Mouse (Mus musculus): Measurements from ENCODE around the gene Olfr1512. TPM values are rescaled to one million over a fixed set of nuclear protein-coding genes. Genes with fewer than 3 reads are reported as not detected.
A peak's percentile ranks its signal among the peaks of the same experiment; 100 is the strongest.

Olfr1512 gene
- polyA plus RNA-seq, 1 experiment from 2014 or later: not detected

DNA sequence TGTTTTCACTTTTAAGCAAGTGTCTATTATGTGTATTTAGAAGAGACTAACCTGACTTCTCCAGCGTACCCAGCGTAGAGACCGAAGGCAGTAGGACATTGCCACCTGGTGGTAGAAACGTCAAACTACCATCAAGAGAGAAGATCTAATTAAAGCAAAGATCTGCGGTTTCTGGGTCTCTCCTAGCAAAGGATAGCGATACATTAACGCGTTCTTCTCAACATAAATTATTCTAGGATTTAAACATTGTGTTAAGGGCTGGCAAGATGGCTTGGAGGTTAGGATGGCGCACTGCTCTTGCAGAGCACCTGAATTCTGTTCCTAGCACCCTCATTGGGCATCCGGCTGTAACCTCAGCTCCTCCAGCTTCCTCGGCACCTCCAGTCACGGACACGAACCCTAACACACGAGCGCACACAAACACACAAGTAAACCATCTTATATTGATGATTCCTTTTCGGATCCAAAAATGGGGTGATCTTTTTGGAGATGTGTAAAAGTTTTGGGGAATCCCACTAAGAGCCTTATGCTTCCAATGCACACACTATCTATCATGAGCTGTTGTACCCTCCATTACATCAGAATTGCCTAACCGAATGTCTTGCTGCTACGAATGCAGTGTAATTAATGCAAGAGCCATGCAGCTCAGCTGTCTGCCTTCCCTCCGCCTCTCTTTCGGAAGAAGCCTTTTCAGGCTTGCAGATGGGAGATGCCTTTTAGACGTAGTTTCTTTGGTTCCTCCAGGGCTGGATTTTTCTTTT is 40.0 kb downstream of the Olfr1512 start:
- no peak for ATAC-seq (ENCODE audit: insufficient read depth, low FRiP score)
- H3K36me3 ChIP-seq (ENCODE audit: control insufficient read depth, insufficient read depth, low read length): no peaks in the 10 kb centered on the region
- 30% methylated on average over 21 of the region's 21 CpGs for WGBS
- H3K4me2 ChIP-seq (ENCODE audit: low read depth, low read length): peak overlapping the region; percentile 44
- H3K27me3 ChIP-seq (ENCODE audit: control insufficient read depth, insufficient read depth, low read length): no peaks in the 10 kb centered on the region
- H3K9ac ChIP-seq (ENCODE audit: low read length): peak overlapping the region; percentile 51
- H3K9me3 ChIP-seq (replicated peaks; ENCODE audit: control insufficient read depth, low read length): no peaks in the 10 kb centered on the region
- H3K4me3 ChIP-seq (replicated peaks; ENCODE audit: low read length): peak overlapping the region; percentile 14; the same call in 1 of the 2 replicates
- H3K27ac ChIP-seq (ENCODE audit: low read length): no peak overlapping the region
- no peaks in the 10 kb centered on the region for H3K4me1 ChIP-seq (ENCODE audit: control insufficient read depth, insufficient read depth, low read length)

DNA sequence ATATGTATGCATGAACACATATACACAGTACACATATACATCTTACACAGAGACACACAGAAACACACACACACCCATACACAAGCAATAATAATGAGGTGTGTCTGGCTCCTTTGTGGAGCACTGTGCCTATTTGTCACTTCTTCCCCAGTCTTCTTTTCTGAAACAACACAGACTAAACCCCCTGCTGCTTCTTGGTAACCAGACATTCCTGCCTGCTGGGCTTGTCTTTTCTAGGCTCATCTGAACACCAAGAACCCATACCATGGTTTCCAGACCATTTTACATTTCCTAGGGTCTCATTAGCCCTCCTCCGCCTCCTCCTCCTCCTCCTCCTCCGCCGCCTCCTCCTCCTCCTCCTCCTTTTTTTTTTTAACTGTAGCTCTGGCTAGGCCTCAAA is 46.8 kb downstream of the Olfr1512 start:
- no peak overlapping the region for H3K9ac ChIP-seq (ENCODE audit: low read length)
- no peak overlapping the region for H3K27ac ChIP-seq (ENCODE audit: low read length)
- no peaks in the 10 kb centered on the region for H3K9me3 ChIP-seq (replicated peaks; ENCODE audit: control insufficient read depth, low read length)
- H3K4me2 ChIP-seq (ENCODE audit: low read depth, low read length): no peak overlapping the region
- WGBS: 85% methylated on average over 3 of the region's 3 CpGs
- H3K27me3 ChIP-seq (ENCODE audit: control insufficient read depth, insufficient read depth, low read length): peaks cover 16% of the 10 kb centered on the region
- ATAC-seq (ENCODE audit: insufficient read depth, low FRiP score): no peak
- no peaks in the 10 kb centered on the region for H3K4me1 ChIP-seq (ENCODE audit: control insufficient read depth, insufficient read depth, low read length)
- H3K4me3 ChIP-seq (replicated peaks; ENCODE audit: low read length): no peak overlapping the region
- H3K36me3 ChIP-seq (ENCODE audit: control insufficient read depth, insufficient read depth, low read length): no peaks in the 10 kb centered on the region

DNA sequence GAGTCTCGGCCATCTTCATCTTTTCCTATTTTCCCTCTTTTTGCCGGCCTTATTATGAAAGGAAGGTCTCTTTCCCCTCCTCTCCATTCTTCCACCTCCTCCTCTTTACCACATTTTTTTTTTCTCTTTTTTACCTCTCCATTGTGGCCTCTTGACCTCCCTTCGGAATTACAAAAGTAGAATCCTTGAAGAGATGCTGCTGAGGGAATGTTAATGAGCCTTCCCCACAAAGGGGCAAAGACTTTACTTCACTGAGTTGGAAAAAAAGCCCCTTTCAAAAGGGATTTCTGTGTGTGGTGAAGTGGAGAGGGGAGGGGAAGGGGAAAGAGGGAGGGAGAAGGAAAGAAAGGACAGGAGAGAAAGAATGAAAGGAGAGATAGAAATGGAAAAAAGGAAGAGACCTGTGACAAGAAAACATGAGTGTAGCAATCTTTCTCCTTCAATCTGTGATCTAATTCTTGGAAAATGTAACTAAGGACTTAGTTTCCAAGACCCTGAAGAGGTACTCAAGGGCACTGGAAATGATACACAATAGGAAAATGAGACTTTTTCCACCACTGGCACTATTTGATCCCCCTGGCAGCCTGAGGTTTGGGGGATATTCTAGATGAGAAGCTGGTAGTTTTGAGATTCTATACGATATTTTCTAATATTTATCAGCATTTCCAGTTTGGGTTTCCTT is 47.8 kb downstream of the Olfr1512 start:
- no peaks in the 10 kb centered on the region for H3K36me3 ChIP-seq (ENCODE audit: control insufficient read depth, insufficient read depth, low read length)
- H3K4me3 ChIP-seq (replicated peaks; ENCODE audit: low read length): no peak overlapping the region
- no peaks in the 10 kb centered on the region for H3K4me1 ChIP-seq (ENCODE audit: control insufficient read depth, insufficient read depth, low read length)
- H3K4me2 ChIP-seq (ENCODE audit: low read depth, low read length): no peak overlapping the region
- no peak overlapping the region for H3K9ac ChIP-seq (ENCODE audit: low read length)
- H3K27me3 ChIP-seq (ENCODE audit: control insufficient read depth, insufficient read depth, low read length): peaks cover 24% of the 10 kb centered on the region
- 30% methylated on average over 4 of the region's 4 CpGs for WGBS
- H3K9me3 ChIP-seq (replicated peaks; ENCODE audit: control insufficient read depth, low read length): no peaks in the 10 kb centered on the region
- ATAC-seq (ENCODE audit: insufficient read depth, low FRiP score): no peak
- no peak overlapping the region for H3K27ac ChIP-seq (ENCODE audit: low read length)

DNA sequence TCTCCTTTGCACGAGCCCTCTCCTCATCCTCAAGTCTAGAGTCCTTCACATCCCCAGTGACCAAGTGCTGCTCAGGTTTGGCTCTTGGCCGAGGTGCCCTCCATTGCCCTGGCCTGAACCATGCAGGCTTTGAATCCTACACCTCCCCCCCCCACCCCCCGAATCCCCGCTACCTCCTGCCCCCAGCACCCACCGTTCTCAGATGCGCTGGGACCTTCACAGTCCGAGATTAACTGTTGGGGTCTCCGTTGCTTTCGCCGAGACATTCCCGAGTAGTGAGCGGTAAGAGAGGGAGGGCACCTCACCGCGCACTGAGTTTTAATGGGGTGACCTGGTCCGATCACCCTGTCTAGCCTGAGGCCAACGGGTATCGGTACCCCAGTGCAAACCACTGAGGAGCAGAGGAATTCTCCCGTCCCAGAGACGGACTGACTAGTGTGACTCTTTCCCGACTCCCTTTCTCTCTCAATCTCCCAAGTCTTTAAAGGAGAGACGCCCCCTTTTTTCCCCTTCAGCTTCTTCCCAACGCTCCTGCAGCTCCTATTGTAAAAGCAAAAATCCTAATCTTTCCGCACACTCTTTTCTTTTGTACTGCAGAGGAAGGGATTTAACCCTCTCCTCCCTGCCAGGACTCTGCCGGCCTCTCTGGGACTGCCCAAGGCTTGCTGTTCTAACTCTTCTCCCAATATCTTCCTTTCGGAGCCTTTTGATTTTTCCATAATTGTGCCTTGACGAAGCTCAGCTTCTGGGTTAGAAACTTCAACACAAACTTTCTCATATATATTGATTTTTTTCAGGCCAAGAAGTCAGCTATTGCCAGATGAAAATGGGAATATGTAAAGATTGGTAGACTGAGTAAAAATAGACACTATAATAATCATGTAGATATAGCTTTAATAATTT is 50.8 kb downstream of the Olfr1512 start, which contains the start of gene Sall2:
TSS of gene Sall2 (minus strand) at position 853 of the 903 bp plus-strand sequence.
- ATAC-seq (ENCODE audit: insufficient read depth, low FRiP score): peak; percentile 40; the same call in 1 of the 2 replicates
- Histone ChIP-seq H3K27me3 (ENCODE audit: control insufficient read depth, insufficient read depth, low read length) (peaks cover 25% of the 10 kb centered on the region), H3K4me2 (ENCODE audit: low read depth, low read length) (peak within 1 kb of the TSS; percentile 73), H3K27ac (ENCODE audit: low read length) (no peak within 1 kb of the TSS), H3K36me3 (ENCODE audit: control insufficient read depth, insufficient read depth, low read length) (no peaks in the 10 kb centered on the region), H3K4me3 (replicated peaks; ENCODE audit: low read length) (peak within 1 kb of the TSS; percentile 41), H3K4me1 (ENCODE audit: control insufficient read depth, insufficient read depth, low read length) (no peaks in the 10 kb centered on the region), H3K9ac (ENCODE audit: low read length) (peak within 1 kb of the TSS; percentile 38), H3K9me3 (replicated peaks; ENCODE audit: control insufficient read depth, low read length) (no peaks in the 10 kb centered on the region)
- 2% methylated on average over 26 of the region's 26 CpGs for WGBS

GRCm38 (mm10) chr14:52327375-52327901 is 51.5 kb downstream of the Olfr1512 start:
- Histone ChIP-seq H3K9me3 (replicated peaks; ENCODE audit: control insufficient read depth, low read length) (no peaks in the 10 kb centered on the region), H3K27me3 (ENCODE audit: control insufficient read depth, insufficient read depth, low read length) (peaks cover 23% of the 10 kb centered on the region), H3K27ac (ENCODE audit: low read length) (no peak overlapping the region), H3K4me2 (ENCODE audit: low read depth, low read length) (peak overlapping the region; percentile 73), H3K9ac (ENCODE audit: low read length) (peak overlapping the region; percentile 38; the same call in 1 of the 2 replicates), H3K4me3 (replicated peaks; ENCODE audit: low read length) (peak overlapping the region; percentile 41), H3K4me1 (ENCODE audit: control insufficient read depth, insufficient read depth, low read length) (no peaks in the 10 kb centered on the region), H3K36me3 (ENCODE audit: control insufficient read depth, insufficient read depth, low read length) (no peaks in the 10 kb centered on the region)
- 4% methylated on average over 14 of the region's 14 CpGs for WGBS
- no peak for ATAC-seq (ENCODE audit: insufficient read depth, low FRiP score)

DNA sequence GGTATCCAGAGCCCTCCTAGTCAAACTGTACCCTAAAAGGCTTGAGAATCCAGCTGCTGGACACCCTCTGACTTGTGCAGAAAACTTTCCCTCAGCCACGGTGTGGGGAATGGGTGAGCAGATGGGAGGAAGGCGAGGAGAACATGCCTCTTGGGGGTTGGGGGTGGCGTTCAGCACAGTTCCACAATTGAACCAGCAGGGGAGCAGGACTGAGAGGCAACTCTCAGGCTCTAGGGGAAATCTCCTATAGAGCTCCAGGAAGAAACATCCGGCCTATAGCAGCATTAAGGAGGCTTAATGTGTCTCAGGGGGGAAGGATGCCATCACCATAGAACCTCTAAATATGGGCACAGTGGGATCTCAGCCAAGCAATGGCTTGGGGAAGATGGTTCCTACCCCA is 53.1 kb downstream of the Olfr1512 start:
- Histone ChIP-seq H3K27ac (ENCODE audit: low read length) (no peak overlapping the region), H3K9ac (ENCODE audit: low read length) (no peak overlapping the region), H3K4me2 (ENCODE audit: low read depth, low read length) (no peak overlapping the region), H3K36me3 (ENCODE audit: control insufficient read depth, insufficient read depth, low read length) (no peaks in the 10 kb centered on the region), H3K4me3 (replicated peaks; ENCODE audit: low read length) (no peak overlapping the region), H3K9me3 (replicated peaks; ENCODE audit: control insufficient read depth, low read length) (no peaks in the 10 kb centered on the region), H3K4me1 (ENCODE audit: control insufficient read depth, insufficient read depth, low read length) (no peaks in the 10 kb centered on the region), H3K27me3 (ENCODE audit: control insufficient read depth, insufficient read depth, low read length) (peaks cover 19% of the 10 kb centered on the region)
- WGBS: 13% methylated on average over 4 of the region's 4 CpGs
- no peak for ATAC-seq (ENCODE audit: insufficient read depth, low FRiP score)

Other genes with a start within 250 kb of the Olfr1512 start
- 39.8 and 40.7 TPM in 2 replicates for gene Supt16, start 181.8 kb downstream of the Olfr1512 start, polyA plus RNA-seq (2015; fragmentation: Nextera tagmentation; extraction: Ambion mirVana)
- gene Chd8, start 121.4 kb downstream of the Olfr1512 start, polyA plus RNA-seq (2015; fragmentation: Nextera tagmentation; extraction: Ambion mirVana): 27.9 and 31.8 TPM in 2 replicates
- gene Tox4, start 100.0 kb downstream of the Olfr1512 start, polyA plus RNA-seq (2015; fragmentation: Nextera tagmentation; extraction: Ambion mirVana): 36.2 and 39.7 TPM in 2 replicates
- 15.8 and 19.6 TPM in 2 replicates for gene Rab2b, start 99.6 kb downstream of the Olfr1512 start, polyA plus RNA-seq (2015; fragmentation: Nextera tagmentation; extraction: Ambion mirVana)
- gene Mettl3, start 74.0 kb downstream of the Olfr1512 start, polyA plus RNA-seq (2015; fragmentation: Nextera tagmentation; extraction: Ambion mirVana): 38.8 and 41.8 TPM in 2 replicates
- 8.8 and 9.3 TPM in 2 replicates for gene Sall2, start 50.4 kb downstream of the Olfr1512 start, polyA plus RNA-seq (2015; fragmentation: Nextera tagmentation; extraction: Ambion mirVana)
- gene Olfr1513, start 22.8 kb downstream of the Olfr1512 start, polyA plus RNA-seq (2015; fragmentation: Nextera tagmentation; extraction: Ambion mirVana): not detected in 2 replicates
- not detected in 2 replicates for gene Olfr1511, start 18.2 kb upstream of the Olfr1512 start, polyA plus RNA-seq (2015; fragmentation: Nextera tagmentation; extraction: Ambion mirVana)
- 0.15 and 0.22 TPM in 2 replicates for gene Olfr1510, start 35.2 kb upstream of the Olfr1512 start, polyA plus RNA-seq (2015; fragmentation: Nextera tagmentation; extraction: Ambion mirVana)
- not detected in 2 replicates for gene Olfr1509, start 63.8 kb upstream of the Olfr1512 start, polyA plus RNA-seq (2015; fragmentation: Nextera tagmentation; extraction: Ambion mirVana)
- gene Olfr1508, start 88.3 kb upstream of the Olfr1512 start, polyA plus RNA-seq (2015; fragmentation: Nextera tagmentation; extraction: Ambion mirVana): not detected in 2 replicates
- gene Olfr1507, start 116.6 kb upstream of the Olfr1512 start, polyA plus RNA-seq (2015; fragmentation: Nextera tagmentation; extraction: Ambion mirVana): not detected in 2 replicates